Mouse (Mus musculus) ES-E14 (cell line): Measurements from ENCODE around the gene Dapk2.

Experiments
- CHD2 ChIP-seq: IDR thresholded peaks from 2 replicates; pipeline ENCODE4 v1.6.1; 2014; ENCODE audit warnings: mild to moderate bottlenecking, low read depth, low read length, inconsistent platforms
- ZC3H11A ChIP-seq: IDR thresholded peaks from 2 replicates; pipeline ENCODE4 v1.6.1; 2012; ENCODE audit warnings: low read depth, mild to moderate bottlenecking, inconsistent platforms, low read length, borderline replicate concordance

DNA sequence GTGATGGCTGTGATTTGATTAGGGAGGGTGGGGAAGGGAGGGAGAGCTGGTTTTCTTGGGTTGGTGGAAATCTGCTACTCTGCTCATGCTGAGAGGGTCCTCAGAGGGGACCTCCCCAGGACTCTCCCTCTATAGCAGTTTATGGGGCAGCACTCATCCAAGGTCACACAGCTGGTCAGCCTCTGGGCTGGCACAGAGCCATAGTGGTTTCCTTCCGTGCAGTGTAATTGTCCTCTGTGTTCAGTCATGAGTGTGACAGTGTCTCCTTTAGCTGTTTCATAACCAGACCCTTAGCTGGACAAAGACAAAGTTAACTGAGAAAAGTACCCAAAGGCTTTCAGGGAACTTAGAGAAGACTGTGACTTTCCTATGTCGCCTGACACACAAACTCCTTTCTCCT is 103.7 kb downstream of the Dapk2 start:
- no peak for TF ChIP-seq CHD2
- TF ChIP-seq ZC3H11A: no peak
